Mouse (Mus musculus) fat pad, adult 2 months (tissue): ENCODE measurements around the gene Rab4b.

Source experiments
- DNase-seq: peaks from one replicate; pipeline ENCODE4 v3.0.0-alpha.2; 2011; ENCODE audit warnings: low read depth, low spot score; ENCODE audit errors: extremely low read depth

Rab4b gene

GRCm38 (mm10) chr7:27161744-27162143, 17.0 kb downstream of the Rab4b start:
- DNase-seq: no peak

- DNase-seq: no peak
Observed at GRCm38 (mm10) chr7:27160921-27161320, 17.8 kb downstream of the Rab4b start.

GRCm38 (mm10) chr7:27159882-27160281, 18.8 kb downstream of the Rab4b start:
- DNase-seq: no peak

- DNase-seq: no peak
Observed at GRCm38 (mm10) chr7:27159256-27159655, 19.4 kb downstream of the Rab4b start.

GRCm38 (mm10) chr7:27158171-27158570, 20.5 kb downstream of the Rab4b start:
- DNase-seq: no peak

- DNase-seq: no peak
Observed at GRCm38 (mm10) chr7:27156005-27156404, 22.7 kb downstream of the Rab4b start.

- no peak for DNase-seq
Observed at GRCm38 (mm10) chr7:27153205-27153764, 25.4 kb downstream of the Rab4b start, which contains the start of gene Cyp2t4. Gene Cyp2t4 (plus strand): TSS chr7:27153714.

GRCm38 (mm10) chr7:27136410-27136996, 42.2 kb downstream of the Rab4b start:
- peak; percentile 88 for DNase-seq

GRCm38 (mm10) chr7:27133757-27134156, 44.9 kb downstream of the Rab4b start:
- no peak for DNase-seq

GRCm38 (mm10) chr7:27133156-27133555, 45.5 kb downstream of the Rab4b start:
- DNase-seq: no peak

- DNase-seq: no peak
Observed at GRCm38 (mm10) chr7:27132588-27132987, 46.1 kb downstream of the Rab4b start.

GRCm38 (mm10) chr7:27131387-27131786, 47.3 kb downstream of the Rab4b start:
- no peak for DNase-seq

- DNase-seq: no peak
Observed at GRCm38 (mm10) chr7:27130521-27131370, 48.0 kb downstream of the Rab4b start.

- no peak for DNase-seq
Observed at GRCm38 (mm10) chr7:27129811-27130210, 48.9 kb downstream of the Rab4b start.

GRCm38 (mm10) chr7:27128946-27129345, 49.8 kb downstream of the Rab4b start:
- DNase-seq: no peak

- DNase-seq: no peak
Observed at GRCm38 (mm10) chr7:27128162-27128561, 50.5 kb downstream of the Rab4b start.

GRCm38 (mm10) chr7:27124969-27125368, 53.7 kb downstream of the Rab4b start:
- no peak for DNase-seq

- DNase-seq: no peak
Observed at GRCm38 (mm10) chr7:27124305-27124832, 54.3 kb downstream of the Rab4b start.

- peak; percentile 91 for DNase-seq
Observed at GRCm38 (mm10) chr7:27119676-27120075, 59.0 kb downstream of the Rab4b start, which contains the start of gene Cyp2f2. Gene Cyp2f2 (plus strand): TSS chr7:27119909.
